Mouse (Mus musculus): ENCODE data around the gene Hsd17b13.

GRCm38 (mm10) chr5:104009421-104009820 is 32.2 kb upstream of the Hsd17b13 start:
- TF ChIP-seq POLR2A (IDR thresholded peaks at IDR 0.05; ENCODE audit: insufficient read depth, low read depth, low read length): no peak
- TF ChIP-seq CTCF (IDR thresholded peaks at IDR 0.05; ENCODE audit: insufficient read depth, low read depth, low read length): no peak
